Mouse (Mus musculus) neural tube, embryonic 10.5 days (tissue): Measurements from ENCODE around the gene Trpm5.
A peak's percentile ranks its signal among the peaks of the same experiment; 100 is the strongest.

Source experiments
- DNase-seq: peaks from one replicate; pipeline ENCODE4 v3.0.0-alpha.2; 2017; ENCODE audit warnings: low spot score; ENCODE audit errors: extremely low spot score

Trpm5 gene

GRCm38 (mm10) chr7:143094592-143095553, at the start of gene Trpm5:
TSS of gene Trpm5 (minus strand) at chr7:143094642.
- DNase-seq = peak; percentile 76

DNA sequence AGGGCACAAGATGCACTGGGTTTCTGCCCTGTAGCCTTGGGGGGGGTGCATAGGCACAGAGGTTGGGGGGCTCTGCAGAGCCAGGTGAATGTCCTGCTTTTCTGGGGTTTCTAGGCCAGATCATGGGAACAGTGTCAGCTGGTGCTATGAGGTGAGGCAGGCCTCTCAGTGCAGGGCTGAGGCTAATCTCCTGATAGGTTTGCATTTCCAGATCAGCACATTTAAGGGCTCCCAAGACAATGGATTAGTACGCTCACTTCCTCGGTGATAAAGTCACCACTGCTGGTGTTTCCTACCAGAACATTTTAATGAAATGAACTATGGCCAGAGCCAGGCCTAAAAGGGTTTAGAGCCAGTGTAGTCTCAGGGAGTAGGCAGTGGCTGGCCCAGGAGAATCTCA, 48.2 kb upstream of the Trpm5 start:
- no peak for DNase-seq

GRCm38 (mm10) chr7:143139932-143140331, 45.5 kb upstream of the Trpm5 start:
- DNase-seq = no peak

- peak; percentile 58 for DNase-seq
Measured at GRCm38 (mm10) chr7:143138789-143139188, 44.3 kb upstream of the Trpm5 start.

DNA sequence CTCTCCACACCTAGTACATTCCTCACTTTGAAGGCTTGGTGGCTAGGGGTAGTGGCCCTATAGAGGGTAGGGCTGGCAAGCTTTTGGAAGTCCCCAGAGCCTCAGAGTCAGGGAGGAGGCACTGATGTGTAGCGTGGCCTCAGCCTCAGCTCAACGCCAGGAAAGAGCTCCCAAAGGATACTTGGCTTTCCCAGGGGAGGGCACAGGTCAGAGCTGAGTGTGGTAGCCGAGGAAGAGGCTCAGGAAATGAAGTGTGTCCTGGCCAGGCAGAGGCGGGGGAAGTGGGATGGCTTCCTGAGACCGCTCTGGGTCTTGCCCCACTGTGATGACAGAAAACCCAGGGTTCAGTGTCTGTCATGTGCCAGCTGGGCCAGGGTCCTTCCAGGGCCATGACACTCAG, 42.1 kb upstream of the Trpm5 start:
- no peak for DNase-seq

- no peak for DNase-seq
Measured at GRCm38 (mm10) chr7:143136125-143136524, 41.7 kb upstream of the Trpm5 start.

DNA sequence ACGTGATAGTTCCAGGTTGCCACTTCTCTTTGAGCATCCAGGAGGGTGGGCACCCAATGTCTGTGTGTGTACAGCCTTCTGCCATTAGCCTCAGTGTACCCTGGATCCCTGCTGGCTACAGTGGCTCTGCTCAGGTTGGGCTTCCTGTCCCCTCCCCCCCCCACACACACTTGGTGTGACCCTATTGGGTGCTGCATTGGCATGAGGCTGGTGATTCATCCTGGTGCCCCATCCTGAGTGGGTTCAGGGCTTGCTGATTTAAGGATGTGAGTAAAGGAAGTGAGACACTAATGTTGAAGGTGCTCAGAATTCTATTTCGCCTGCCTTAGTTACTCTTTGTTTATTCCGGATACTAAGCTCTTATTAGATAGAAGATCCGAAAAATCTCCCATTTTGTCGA, 38.4 kb upstream of the Trpm5 start:
- DNase-seq = no peak

- DNase-seq = no peak
Measured at GRCm38 (mm10) chr7:143124902-143125301, 30.5 kb upstream of the Trpm5 start.

DNA sequence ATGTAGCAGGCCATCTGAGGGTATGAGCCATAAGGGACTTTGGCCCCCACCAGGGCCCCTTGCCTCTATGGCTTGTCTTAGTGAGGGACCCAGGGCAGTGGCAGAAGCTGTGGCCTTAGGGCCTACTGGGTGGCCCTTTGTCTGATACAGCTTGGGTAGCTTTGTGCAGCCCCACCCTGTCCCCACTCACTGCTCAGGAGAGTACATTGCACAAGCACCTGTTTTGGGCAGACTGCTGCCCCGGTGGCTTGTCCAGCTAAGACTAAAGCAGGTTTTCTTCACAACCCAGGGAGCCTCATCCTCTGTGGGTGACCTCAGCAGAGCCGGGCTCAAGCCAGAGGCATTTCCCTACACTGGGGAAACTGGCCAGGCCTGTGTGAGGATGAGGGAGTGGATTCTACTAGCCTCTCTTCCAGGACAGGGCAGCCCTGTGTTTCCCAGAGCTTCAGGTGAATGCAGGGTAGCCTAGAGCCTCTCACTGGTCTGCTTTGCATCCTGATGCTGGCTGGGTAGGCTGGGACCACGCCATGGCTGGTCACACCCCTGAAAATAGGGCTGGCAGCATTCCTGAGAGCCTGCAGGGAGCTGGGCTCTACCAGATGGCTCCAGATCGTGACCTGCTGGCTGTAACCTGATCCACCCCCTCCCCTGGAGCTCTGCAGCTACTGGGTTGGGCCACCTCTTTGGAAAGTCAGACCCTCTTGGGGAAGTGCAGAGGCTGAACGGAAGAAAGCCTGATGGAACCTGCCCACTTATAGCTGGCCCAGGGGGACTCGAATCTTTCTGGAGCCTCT, 29.6 kb upstream of the Trpm5 start:
- DNase-seq = peak; percentile 72

- DNase-seq = no peak
Measured at GRCm38 (mm10) chr7:143122191-143122590, 27.7 kb upstream of the Trpm5 start.

- no peak for DNase-seq
Measured at GRCm38 (mm10) chr7:143119826-143120225, 25.4 kb upstream of the Trpm5 start.

DNA sequence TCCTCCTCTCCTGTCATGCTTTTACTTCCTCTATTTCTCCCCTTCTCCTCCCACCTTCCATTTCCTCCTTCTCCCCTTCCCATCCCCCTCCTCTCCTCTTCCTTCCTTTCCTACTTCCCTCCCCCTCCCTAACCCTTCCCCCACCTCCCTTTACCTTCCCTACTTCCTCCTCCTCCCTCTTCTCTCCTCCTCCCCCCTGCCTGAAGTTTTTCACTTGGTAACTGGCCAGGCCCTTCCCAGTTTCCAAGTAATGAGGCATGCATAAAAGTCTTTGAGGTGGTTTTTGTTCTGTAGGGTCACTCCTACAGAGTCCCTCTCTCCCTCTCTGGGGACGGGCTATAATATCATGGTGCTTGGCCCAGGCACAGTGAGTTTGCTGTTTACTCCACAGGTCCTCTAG, 25.0 kb upstream of the Trpm5 start:
- DNase-seq = no peak

DNA sequence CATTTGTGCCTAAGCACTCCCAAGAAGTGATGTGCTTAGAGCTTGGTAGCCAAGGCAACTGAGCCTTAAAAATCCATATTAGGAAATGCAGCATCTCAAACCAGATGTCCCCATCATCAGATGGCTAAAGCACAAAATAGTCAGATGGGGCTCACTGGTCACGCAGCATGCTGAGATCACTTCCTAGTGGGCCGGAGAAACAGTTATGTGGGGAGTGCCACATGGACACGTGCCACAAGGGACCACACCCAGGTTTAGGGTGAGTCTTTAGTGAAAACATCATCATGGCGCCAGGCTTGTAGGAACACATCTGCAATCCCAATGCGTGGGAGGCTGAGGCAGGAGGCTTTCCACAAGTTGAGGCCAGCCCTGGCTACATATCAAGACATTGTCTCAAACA, 22.1 kb upstream of the Trpm5 start:
- no peak for DNase-seq

GRCm38 (mm10) chr7:143114773-143115172, 20.3 kb upstream of the Trpm5 start:
- no peak for DNase-seq

- DNase-seq = no peak
Measured at GRCm38 (mm10) chr7:143112395-143112794, 18.0 kb upstream of the Trpm5 start.

DNA sequence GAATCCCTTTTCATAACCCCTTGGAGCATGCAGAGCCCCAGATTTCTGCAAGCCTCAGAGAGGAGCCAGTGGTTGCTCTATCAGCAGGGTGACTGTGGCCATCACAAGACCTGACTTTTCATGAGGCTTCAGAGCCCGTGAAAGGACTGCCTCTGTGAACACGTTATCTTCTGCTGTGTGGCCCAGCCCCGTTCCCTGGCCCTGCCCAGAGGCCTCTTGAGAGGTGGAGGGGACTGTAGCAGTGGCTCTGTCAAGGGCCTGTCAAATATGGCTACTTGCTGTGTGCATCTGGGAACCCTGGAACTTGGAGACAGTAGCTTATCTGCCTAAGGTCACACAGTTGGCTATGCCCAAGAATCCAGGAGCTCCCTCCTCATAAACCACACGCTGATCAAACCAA, 17.3 kb upstream of the Trpm5 start:
- no peak for DNase-seq

GRCm38 (mm10) chr7:143110803-143111202, 16.4 kb upstream of the Trpm5 start:
- no peak for DNase-seq

GRCm38 (mm10) chr7:143109696-143110095, 15.3 kb upstream of the Trpm5 start:
- DNase-seq = no peak

GRCm38 (mm10) chr7:143108996-143109660, 14.7 kb upstream of the Trpm5 start:
- DNase-seq = no peak

GRCm38 (mm10) chr7:143108200-143108599, 13.8 kb upstream of the Trpm5 start:
- no peak for DNase-seq

DNA sequence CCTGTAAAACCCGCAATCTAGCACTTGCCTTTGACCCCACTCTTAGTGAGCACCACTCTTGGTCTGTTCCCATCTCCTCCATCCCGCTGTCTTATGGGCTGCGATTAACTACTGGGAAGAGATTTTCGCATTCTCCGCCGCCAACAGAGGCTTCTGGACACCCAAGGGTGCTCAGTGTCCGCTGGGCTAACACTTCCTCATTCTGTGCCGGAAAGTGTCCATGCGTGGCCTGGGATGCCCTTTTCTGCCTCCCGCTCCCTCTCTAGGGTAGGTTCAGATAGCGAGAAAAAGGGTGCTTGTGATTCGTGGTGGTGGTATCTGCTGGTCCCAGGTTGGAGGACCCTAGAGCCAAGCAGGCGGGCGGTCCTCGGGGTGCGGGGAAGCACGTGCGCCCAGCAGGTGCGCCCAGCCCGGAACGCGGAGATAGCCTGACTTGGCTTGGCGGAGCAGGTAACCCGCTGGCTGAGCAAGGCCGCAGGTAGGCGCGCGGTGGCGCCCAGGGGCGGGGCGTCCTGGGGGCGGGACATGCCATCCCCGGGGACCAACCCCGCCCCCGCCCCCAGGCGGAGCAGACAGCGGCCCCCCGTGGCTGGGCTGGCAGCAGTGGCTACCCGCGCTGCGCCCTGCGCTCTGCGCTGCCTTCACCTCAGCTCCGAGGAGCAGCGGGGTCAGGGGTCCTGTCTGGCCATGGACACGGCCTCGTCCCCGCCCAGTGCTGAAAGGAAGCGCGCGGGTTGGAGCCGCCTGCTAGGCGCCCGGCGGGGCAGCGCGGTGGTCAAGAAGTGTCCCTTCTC, 12.4 kb upstream of the Trpm5 start:
- DNase-seq = no peak
